Mouse (Mus musculus) heart, postnatal 36 days (tissue): ENCODE results near the gene Gm17509. TPM values are rescaled to one million over a fixed set of nuclear protein-coding genes. Genes with fewer than 3 reads are reported as not detected.
"Not testable (repeated sequence)": the region's sequence is repeated elsewhere in the genome, so short reads cannot be mapped to it uniquely, and the experiment has no call there.

Source experiments
- DNase-seq, 2 experiments: peaks; one replicate each; pipeline ENCODE4 v3.0.0; 2021 to 2022
- intact Hi-C: fragments of 180-260 bp; cut with DNase I; formaldehyde crosslinking; loops from one replicate; pipeline ENCODE4 v1.15.1; 2025
- total RNA-seq, 2 experiments: library from RNA; stranded (reverse); gene quantifications; 2 replicates each; pipeline ENCODE4 v1.2.3; 2021

Gene Gm17509
- total RNA-seq, 2 experiments from 2014 or later, result not detected

- intact Hi-C loops, result no loop called here
Observed at GRCm38 (mm10) chr13:117208236-117208635, 12.6 kb downstream of the Gm17509 start, which contains the start of gene Emb. Gene Emb, plus strand, starts transcription at chr13:117208536.

GRCm38 (mm10) chr13:117206066-117206465 lies 14.8 kb downstream of the Gm17509 start:
- intact Hi-C loops, result no loop called here

More at GRCm38 (mm10) chr13:117208236-117208635, 12.6 kb downstream of the Gm17509 start, which contains the start of gene Emb:
- no peak for DNase-seq

GRCm38 (mm10) chr13:117204685-117205084 lies 16.2 kb downstream of the Gm17509 start:
- no peak for DNase-seq

More at GRCm38 (mm10) chr13:117206066-117206465, 14.8 kb downstream of the Gm17509 start:
- no peak for DNase-seq

GRCm38 (mm10) chr13:117202755-117203471 lies 18.0 kb downstream of the Gm17509 start:
- DNase-seq, result peak in 1 of 2 experiments; percentile 7
- intact Hi-C loops, result loop anchor here (1.0 kb wide), 1 partner anchor 86 kb away; no protein-coding TSS in a partner anchor

More at GRCm38 (mm10) chr13:117204685-117205084, 16.2 kb downstream of the Gm17509 start:
- intact Hi-C loops, result no loop called here

GRCm38 (mm10) chr13:117198402-117199083 lies 22.3 kb downstream of the Gm17509 start:
- intact Hi-C loops, result no loop called here
- peak; percentile 65 to 81 for DNase-seq

- DNase-seq, result no peak
- intact Hi-C loops, result no loop called here
Observed at GRCm38 (mm10) chr13:117197666-117198065, 23.2 kb downstream of the Gm17509 start.

GRCm38 (mm10) chr13:117195569-117196495 lies 25.0 kb downstream of the Gm17509 start:
- DNase-seq, result no peak
- intact Hi-C loops, result no loop called here

- intact Hi-C loops, result no loop called here
- no peak for DNase-seq
Observed at GRCm38 (mm10) chr13:117193422-117193983, 27.4 kb downstream of the Gm17509 start.

GRCm38 (mm10) chr13:117192161-117192560 lies 28.7 kb downstream of the Gm17509 start:
- intact Hi-C loops, result no loop called here
- no peak for DNase-seq

- no peak for DNase-seq
- intact Hi-C loops, result no loop called here
Observed at GRCm38 (mm10) chr13:117185329-117185728, 35.5 kb downstream of the Gm17509 start.

- intact Hi-C loops, result no loop called here
- no peak for DNase-seq
Observed at GRCm38 (mm10) chr13:117183288-117183687, 37.6 kb downstream of the Gm17509 start.

- intact Hi-C loops, DNase-seq: not testable (repeated sequence)
Observed at GRCm38 (mm10) chr13:117180912-117181311, 40.0 kb downstream of the Gm17509 start.

Other genes starting within 250 kb of the Gm17509 start
- gene Parp8, start 195.5 kb downstream of the Gm17509 start, total RNA-seq, result 10 to 100 TPM in 1 of 2 experiments, 1 to 10 TPM in 1; 8.4 to 11.8 TPM
- 10 to 100 TPM; 10.4 to 11.5 TPM for gene Emb, start 12.5 kb downstream of the Gm17509 start, total RNA-seq